Mouse (Mus musculus) kidney, adult 2 months (tissue): ENCODE results near the gene Nhp2. TPM values are rescaled to one million over a fixed set of nuclear protein-coding genes. Genes with fewer than 3 reads are reported as not detected.
"Not testable (repeated sequence)": the region's sequence is repeated elsewhere in the genome, so short reads cannot be mapped to it uniquely, and the experiment has no call there.

Experiments
- DNase-seq: peaks from one replicate; pipeline ENCODE4 v3.0.0; 2021
- H3K27ac ChIP-seq: fragments of 200-500 bp; 2 replicates; pipeline ENCODE4 v1.5.1; 2012; ENCODE audit warnings: low read depth, low read length, control low read depth, inconsistent platforms; ENCODE audit not compliant: insufficient read depth
- H3K27me3 ChIP-seq: fragments of 200-500 bp; replicated peaks from 2 replicates; pipeline ENCODE4 v1.6.1; 2012; ENCODE audit warnings: mild to moderate bottlenecking, moderate library complexity, low read length, inconsistent platforms; ENCODE audit not compliant: control insufficient read depth, insufficient read depth
- H3K36me3 ChIP-seq: fragments of 200-500 bp; 2 replicates; pipeline ENCODE4 v1.6.1; 2012; ENCODE audit warnings: mild to moderate bottlenecking, moderate library complexity, low read length, inconsistent platforms; ENCODE audit not compliant: control insufficient read depth, insufficient read depth
- H3K4me1 ChIP-seq: fragments of 200-500 bp; 2 replicates; pipeline ENCODE4 v1.6.1; 2011; ENCODE audit warnings: low read length; ENCODE audit not compliant: control insufficient read depth, insufficient read depth
- H3K4me3 ChIP-seq: fragments of 200-500 bp; 2 replicates; pipeline ENCODE4 v1.5.1; 2011; ENCODE audit warnings: mild to moderate bottlenecking, low read depth, low read length, control low read depth; ENCODE audit not compliant: insufficient read depth
- CTCF ChIP-seq: fragments of 200-500 bp; conservative IDR thresholded peaks from 2 replicates; pipeline ENCODE4 v1.5.1; 2011; ENCODE audit warnings: low read depth, mild to moderate bottlenecking, control low read depth, low read length, moderate library complexity, mixed read lengths; ENCODE audit not compliant: insufficient read depth, insufficient read length
- POLR2A ChIP-seq: fragments of 200-500 bp; IDR thresholded peaks from one replicate; pipeline ENCODE4 v1.6.1; 2011; ENCODE audit warnings: low read depth, low read length, control low read depth
- WGBS: fragments of 180-500 bp; shearing (Covaris S2); methylation state at CpG from one replicate; pipeline ENCODE4 v1.1.7; 2018; 5-methylcytosine and 5-hydroxymethylcytosine counted together
- polyA plus RNA-seq: library from polyadenylated mRNA; depleted of rRNA; stranded (reverse); fragments of >200 nt; gene quantifications from 2 replicates; pipeline ENCODE4 v1.2.3, GENCODE M21; 2012; rRNA removed

Nhp2 gene
- polyA plus RNA-seq, 1 experiment, result 49.8 TPM

- WGBS, result 64% methylated on average over 16 of the region's 16 CpGs
- Histone ChIP-seq H3K36me3 (no peaks in the 10 kb centered on the region), H3K4me3 (no peak overlapping the region), H3K27me3 (no peaks in the 10 kb centered on the region), H3K27ac (no peak overlapping the region), H3K4me1 (peaks cover 22% of the 10 kb centered on the region)
- DNase-seq, result peak; percentile 60
- TF ChIP-seq CTCF (no peak), POLR2A (no peak)
These were observed 42.4 kb downstream of the Nhp2 start for GRCm38 (mm10) chr11:51661867-51662365.

DNA sequence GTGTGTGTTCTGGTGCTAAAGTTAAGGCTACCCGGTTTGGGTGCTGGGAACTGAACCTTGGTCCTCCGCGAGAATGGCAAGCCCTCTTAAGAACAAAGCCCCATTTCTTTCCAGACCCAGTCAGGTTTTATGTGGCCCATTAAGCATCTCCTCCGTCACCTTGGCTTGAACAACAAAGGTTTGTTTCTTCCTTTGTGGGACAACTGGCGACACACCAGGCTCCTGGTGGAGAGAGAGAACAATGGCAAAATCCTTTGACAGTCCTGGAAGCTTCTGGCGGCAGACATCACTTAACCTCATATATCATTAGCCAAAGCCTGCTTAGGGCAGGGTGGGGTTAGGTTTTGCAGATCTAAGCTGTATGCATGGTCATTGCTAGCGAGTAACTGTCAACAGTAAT lies 43.1 kb downstream of the Nhp2 start:
- H3K4me1 ChIP-seq, result peaks cover 17% of the 10 kb centered on the region
- DNase-seq, result no peak
- H3K27me3 ChIP-seq, result no peaks in the 10 kb centered on the region
- no peaks in the 10 kb centered on the region for H3K36me3 ChIP-seq
- TF ChIP-seq POLR2A, result no peak
- TF ChIP-seq CTCF, result no peak
- 67% methylated on average over 7 of the region's 7 CpGs for WGBS
- H3K27ac ChIP-seq, result no peak overlapping the region
- H3K4me3 ChIP-seq, result no peak overlapping the region

DNA sequence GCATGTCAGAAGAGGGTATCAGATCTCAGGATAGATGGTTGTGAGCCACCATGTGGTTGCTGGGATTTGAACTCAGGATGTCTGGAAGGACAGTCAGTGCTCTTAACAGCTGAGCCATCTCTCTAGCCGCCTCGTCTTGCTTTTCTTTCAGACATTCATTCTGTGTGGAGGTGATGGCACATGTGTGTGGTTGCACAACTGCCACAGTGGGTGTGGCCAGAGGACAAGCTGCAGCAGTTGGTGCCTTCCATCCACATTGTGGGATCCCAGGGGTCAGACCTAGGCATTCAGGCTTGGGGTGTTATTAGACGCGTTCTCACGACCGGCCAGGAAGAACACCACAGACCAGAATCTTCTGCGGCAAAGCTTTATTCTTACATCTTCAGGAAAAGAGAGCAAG lies 45.2 kb downstream of the Nhp2 start:
- H3K36me3 ChIP-seq, H3K4me3 ChIP-seq, H3K4me1 ChIP-seq, DNase-seq, H3K27ac ChIP-seq, H3K27me3 ChIP-seq: not testable (repeated sequence)
- WGBS, result 96% methylated on average over 7 of the region's 7 CpGs

GRCm38 (mm10) chr11:51670846-51671245 lies 51.3 kb downstream of the Nhp2 start:
- no peaks in the 10 kb centered on the region for H3K27me3 ChIP-seq
- no peaks in the 10 kb centered on the region for H3K36me3 ChIP-seq
- TF ChIP-seq POLR2A, result no peak
- TF ChIP-seq CTCF, result no peak
- DNase-seq, result peak; percentile 71
- 0 out of 2 replicates have a peak overlapping the region, but pooled peaks have one; percentile 46 for H3K27ac ChIP-seq
- no peaks in the 10 kb centered on the region for H3K4me1 ChIP-seq
- 65% methylated on average over 7 of the region's 7 CpGs for WGBS
- H3K4me3 ChIP-seq, result no peak overlapping the region

- WGBS, result 85% methylated on average over 2 of the region's 2 CpGs
- no peak overlapping the region for H3K27ac ChIP-seq
- TF ChIP-seq POLR2A (no peak), CTCF (no peak)
- no peak for DNase-seq
- H3K36me3 ChIP-seq, result no peaks in the 10 kb centered on the region
- no peak overlapping the region for H3K4me3 ChIP-seq
- no peaks in the 10 kb centered on the region for H3K27me3 ChIP-seq
- H3K4me1 ChIP-seq, result no peaks in the 10 kb centered on the region
These were observed 51.8 kb downstream of the Nhp2 start for GRCm38 (mm10) chr11:51671376-51671775.

GRCm38 (mm10) chr11:51673291-51673690 lies 53.8 kb downstream of the Nhp2 start:
- H3K4me3 ChIP-seq, result no peak overlapping the region
- H3K27me3 ChIP-seq, result no peaks in the 10 kb centered on the region
- no peak overlapping the region; the same call in 1 of the 2 replicates for H3K27ac ChIP-seq
- H3K36me3 ChIP-seq, result no peaks in the 10 kb centered on the region
- WGBS, result 53% methylated on average over 9 of the region's 9 CpGs
- TF ChIP-seq CTCF (no peak), POLR2A (no peak)
- no peaks in the 10 kb centered on the region for H3K4me1 ChIP-seq
- DNase-seq, result peak; percentile 56

Other genes starting within 250 kb of the Nhp2 start
- gene Phykpl, start 35.0 kb upstream of the Nhp2 start, polyA plus RNA-seq, result 28.5 and 34.5 TPM in 2 replicates
- 116 and 138 TPM in 2 replicates for gene Hnrnpab, start 12.9 kb upstream of the Nhp2 start, polyA plus RNA-seq
- 46.6 and 52.9 TPM in 2 replicates for gene Rmnd5b, start 16.2 kb downstream of the Nhp2 start, polyA plus RNA-seq
- 11.8 and 13.6 TPM in 2 replicates for gene N4bp3, start 31.1 kb downstream of the Nhp2 start, polyA plus RNA-seq
- gene D930048N14Rik, start 31.2 kb downstream of the Nhp2 start, polyA plus RNA-seq, result 10.7 and 13.7 TPM in 2 replicates
- gene 0610009B22Rik, start 69.1 kb downstream of the Nhp2 start, polyA plus RNA-seq, result 30.5 and 41.0 TPM in 2 replicates
- 14.7 and 14.8 TPM in 2 replicates for gene Sec24a, start 143.9 kb downstream of the Nhp2 start, polyA plus RNA-seq
- 47.1 and 62.2 TPM in 2 replicates for gene Sar1b, start 144.0 kb downstream of the Nhp2 start, polyA plus RNA-seq
- gene Jade2, start 237.9 kb downstream of the Nhp2 start, polyA plus RNA-seq, result 13.4 and 13.8 TPM in 2 replicates